Mouse (Mus musculus): ENCODE measurements at regions not wholly inside any gene's neighbourhood (a gene's known extent, or its start where the extent isn't known, plus 50 kb on each side); places are given as distances from the start of the nearest gene placed in this dataset.
A peak's percentile ranks its signal among the peaks of the same experiment; 100 is the strongest.

DNA sequence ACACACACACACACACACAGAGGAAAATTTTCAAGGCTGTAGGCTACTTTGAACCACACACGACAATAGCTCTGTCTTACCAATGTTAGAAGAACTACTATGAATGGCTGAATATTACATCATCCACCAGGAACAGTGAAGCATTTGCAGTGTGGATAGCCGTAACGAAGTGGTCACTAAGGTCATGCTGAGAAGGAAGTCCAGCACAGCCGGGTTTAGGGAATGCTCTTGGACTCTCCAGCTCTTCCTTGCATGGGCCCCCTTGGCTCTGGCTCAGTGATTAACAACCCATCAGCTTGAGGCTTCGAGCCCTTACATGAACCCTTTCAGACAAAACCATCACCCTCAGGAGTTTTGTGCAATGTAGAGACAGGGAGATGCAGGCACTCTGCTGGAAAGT, 245.3 kb downstream of the Adamts20 start:
- no peak for DNase-seq

DNA sequence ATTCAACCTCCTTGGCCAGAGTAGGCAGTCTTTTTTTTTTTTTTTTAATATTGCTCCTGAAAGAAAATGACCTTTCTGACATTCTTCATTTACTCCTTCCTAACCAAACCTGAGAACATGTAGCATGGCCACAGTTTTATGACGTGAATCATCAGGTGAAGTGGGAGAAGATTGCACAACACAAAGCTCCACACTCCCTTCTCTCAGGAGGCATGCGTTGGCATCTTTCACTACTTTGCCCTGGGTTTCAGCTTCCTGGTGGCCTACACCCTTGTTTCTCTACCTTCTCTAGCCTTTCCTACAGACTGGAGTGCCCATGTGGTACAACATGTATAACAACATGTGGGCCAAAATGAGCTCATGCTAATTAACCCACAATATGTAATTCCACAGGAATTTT, 248.5 kb downstream of the Adamts20 start:
- no peak for DNase-seq

DNA sequence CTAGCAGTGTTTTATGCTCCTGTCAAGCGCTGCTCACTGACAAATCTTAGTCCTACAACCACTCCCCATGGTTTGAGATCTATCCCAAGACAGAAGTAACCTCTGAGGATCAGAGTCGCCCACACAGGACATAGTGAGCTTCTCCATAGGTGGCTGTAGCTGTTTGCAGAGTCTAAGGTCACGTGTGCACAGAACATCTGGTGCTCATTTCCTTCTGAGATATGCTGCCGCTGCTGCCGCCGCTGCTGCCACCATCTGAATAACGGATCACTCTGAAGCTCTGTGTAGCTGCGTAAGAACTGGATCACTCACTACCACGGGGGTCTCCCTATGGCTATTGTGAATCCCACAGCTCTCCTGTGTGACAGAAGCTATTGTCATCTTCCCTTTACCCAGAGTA, 250.8 kb downstream of the Adamts20 start:
- DNase-seq, result no peak

- DNase-seq, result no peak
These were observed 251.8 kb downstream of the Adamts20 start for GRCm38 (mm10) chr15:94213393-94213792.

GRCm38 (mm10) chr15:94208476-94208875, 256.7 kb downstream of the Adamts20 start:
- no peak for DNase-seq

GRCm38 (mm10) chr15:94206454-94206853, 258.8 kb downstream of the Adamts20 start:
- no peak for DNase-seq

DNA sequence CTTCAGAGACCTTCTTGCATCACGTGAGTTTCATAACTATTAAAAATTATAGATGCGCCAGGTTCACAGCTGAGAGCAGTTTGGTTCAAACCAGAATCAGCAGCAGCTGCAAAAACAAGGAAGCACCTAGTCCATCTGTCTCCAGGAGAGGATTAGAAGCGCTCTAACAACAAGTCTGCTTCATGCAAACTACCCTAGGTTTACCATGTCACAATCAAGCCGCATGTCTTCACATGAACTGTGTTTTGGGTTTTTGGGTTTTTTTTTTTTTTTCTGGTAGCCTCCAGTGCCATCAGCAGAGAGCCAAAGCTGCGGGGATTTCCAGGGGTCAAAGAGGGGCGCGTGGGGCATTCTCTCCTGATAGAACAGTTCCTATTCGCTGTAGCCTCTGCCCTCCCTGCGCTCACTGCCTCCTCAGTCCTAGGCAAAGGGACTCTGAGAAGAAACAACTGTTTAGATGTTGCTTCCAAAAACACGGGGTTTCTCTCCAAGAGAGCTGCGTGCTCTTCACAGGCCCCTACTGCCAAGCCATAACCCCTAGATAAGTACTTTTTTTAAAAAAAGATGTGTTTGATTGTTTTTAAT, 259.8 kb downstream of the Adamts20 start:
- no peak for DNase-seq

- no peak for DNase-seq
These were observed 275.1 kb downstream of the Adamts20 start for GRCm38 (mm10) chr15:94190081-94190488.

DNA sequence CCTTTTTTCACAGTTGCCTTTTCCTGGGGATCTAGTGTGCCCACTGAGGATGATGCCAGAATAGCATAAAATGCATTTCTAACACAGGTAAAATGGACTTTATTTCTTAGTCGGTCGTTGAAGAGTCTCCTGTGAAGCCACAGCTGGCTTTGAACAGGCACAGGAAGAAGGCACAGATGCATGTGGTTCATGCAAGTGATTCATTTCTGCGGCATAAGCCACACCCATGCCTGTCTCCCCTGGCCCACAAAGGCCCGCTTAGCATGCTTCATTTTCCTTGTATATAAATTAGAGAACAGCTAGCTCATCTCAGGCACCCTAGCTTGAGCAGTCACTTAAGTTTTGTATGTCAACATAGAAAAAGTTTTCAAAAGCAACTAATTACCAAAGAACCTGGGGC, 277.6 kb downstream of the Adamts20 start:
- no peak for DNase-seq

- no peak for DNase-seq
These were observed 281.4 kb downstream of the Adamts20 start for GRCm38 (mm10) chr15:94183663-94184375.

DNA sequence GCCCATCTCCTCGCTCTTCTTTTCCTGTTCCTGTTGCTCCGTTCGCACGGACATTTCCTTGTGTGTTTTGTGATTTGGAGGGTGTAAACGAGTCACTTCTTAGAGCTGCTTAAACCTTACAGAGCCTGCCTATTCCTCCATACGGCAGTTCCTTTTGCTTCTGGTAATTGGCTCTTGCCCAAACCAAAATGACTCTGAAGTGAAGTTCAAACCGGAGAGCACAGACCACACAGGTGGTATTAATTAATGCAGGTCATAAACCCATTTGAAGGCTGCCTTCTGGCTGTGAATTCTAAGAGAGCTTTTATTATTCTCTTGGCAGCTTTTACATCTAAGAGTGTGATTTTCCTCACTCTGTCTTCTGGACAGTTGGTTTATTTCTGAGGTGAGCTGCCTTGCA, 291.1 kb downstream of the Adamts20 start:
- DNase-seq, result no peak

- DNase-seq, result no peak
These were observed 304.4 kb downstream of the Adamts20 start for GRCm38 (mm10) chr15:94160806-94161205.

GRCm38 (mm10) chr15:94139534-94139958, 325.7 kb downstream of the Adamts20 start:
- DNase-seq, result peak; percentile 12

DNA sequence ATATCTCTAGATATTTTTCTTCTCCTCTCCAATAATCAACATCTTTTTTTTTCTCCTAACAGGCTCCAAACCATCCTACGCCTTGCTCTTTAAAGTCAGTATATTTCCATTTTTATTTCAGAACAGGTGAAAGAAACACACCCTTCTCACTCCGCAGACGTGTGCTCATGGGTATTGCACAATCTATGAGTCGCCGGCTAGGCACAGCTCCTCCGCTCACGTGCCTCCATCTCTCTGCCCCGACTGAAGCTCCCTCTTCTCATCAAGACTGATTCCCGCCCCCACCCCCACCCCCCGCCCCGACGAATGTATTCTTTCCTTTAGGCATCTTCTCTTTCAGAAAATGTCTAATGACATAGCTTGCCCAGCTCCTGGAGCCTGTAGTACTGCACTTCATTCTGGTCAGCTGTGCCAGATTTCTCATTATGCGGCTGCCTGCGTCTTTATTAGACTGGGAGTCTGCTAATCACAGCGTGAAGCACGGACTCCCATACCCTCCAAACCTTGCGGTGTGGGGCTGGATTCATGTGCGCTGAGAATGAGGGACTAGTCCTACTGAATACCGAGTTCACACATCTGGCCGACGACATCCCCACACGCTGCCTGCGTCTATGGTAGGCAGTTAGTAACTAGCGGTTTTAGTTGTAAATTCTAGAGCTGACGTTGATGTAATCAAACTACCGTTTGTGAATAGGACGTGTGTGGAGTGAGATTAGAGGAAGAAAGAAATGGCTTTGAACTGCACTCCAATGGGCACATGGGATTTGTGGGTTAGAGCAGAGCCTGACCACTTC, 327.9 kb downstream of the Adamts20 start:
- DNase-seq, result no peak

DNA sequence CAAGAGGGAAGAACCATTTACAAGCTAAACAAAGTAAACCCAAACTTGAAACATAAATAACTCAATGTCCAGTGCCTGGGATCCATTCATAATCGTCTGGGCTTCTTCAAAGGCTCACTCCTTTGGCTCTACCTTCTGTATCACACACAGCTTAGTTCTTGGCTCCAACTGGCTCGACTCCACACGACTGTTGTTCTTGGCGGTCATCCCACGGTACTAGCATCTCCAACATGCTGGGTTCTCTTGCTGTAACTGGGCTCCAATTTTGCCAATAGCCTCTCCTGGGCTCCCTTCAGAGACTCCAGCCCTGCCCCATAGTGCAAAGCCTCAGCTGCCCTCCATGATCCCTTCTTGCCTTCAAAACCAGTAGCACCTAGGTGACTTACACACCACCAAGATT, 352.4 kb downstream of the Adamts20 start:
- no peak for DNase-seq

DNA sequence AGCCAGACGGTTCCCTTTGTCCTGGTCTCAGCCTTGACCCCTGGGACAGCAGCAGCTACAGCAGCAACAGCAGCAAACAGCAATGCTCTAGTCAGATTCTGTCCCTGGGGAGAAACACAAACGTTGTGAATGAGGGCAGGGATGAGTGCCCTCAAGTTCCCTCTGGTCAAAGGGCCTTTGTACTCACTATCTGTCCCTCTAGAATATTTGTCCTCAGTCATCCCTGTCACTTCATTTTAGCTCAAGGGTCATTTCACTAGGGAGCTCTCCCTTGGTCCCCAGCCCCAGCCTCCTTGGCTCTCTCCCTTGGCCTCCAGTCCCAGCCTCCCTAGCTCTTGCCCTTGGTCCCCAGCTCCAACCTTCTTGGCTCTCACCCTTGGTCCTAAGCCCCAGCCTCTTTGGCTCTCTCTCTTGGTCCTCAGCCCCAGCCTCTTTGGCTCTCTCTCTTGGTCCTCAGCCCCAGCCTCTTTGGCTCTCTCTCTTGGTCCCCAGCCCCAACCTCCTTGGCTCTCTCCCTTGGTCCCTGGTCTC, 358.0 kb downstream of the Adamts20 start:
- peak; percentile 31 for DNase-seq

DNA sequence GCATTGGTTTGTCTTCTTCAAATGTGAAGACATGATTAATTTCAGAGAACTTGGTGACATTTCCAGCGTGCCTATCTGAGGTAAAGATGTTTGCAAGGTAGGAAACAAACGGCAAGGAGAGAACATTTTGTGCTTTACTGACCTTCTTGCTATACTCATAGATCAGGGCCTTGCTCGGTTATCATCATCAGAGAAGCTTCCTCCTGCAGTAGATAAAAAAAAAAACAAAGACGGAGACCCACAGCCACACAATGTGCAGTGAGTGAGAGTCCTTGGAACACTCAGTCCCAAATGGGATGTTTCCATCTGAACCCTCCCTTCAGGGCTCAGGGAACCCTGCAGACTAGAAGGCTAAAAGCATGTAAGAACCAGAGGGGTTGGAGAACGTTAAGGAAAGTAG, 374.6 kb downstream of the Adamts20 start:
- no peak for DNase-seq

GRCm38 (mm10) chr15:94089856-94090255, 375.4 kb downstream of the Adamts20 start:
- no peak for DNase-seq

- DNase-seq, result no peak
These were observed 382.8 kb downstream of the Adamts20 start for GRCm38 (mm10) chr15:94082369-94082768.

- DNase-seq, result no peak
These were observed 388.2 kb downstream of the Adamts20 start for GRCm38 (mm10) chr15:94077056-94077455.

DNA sequence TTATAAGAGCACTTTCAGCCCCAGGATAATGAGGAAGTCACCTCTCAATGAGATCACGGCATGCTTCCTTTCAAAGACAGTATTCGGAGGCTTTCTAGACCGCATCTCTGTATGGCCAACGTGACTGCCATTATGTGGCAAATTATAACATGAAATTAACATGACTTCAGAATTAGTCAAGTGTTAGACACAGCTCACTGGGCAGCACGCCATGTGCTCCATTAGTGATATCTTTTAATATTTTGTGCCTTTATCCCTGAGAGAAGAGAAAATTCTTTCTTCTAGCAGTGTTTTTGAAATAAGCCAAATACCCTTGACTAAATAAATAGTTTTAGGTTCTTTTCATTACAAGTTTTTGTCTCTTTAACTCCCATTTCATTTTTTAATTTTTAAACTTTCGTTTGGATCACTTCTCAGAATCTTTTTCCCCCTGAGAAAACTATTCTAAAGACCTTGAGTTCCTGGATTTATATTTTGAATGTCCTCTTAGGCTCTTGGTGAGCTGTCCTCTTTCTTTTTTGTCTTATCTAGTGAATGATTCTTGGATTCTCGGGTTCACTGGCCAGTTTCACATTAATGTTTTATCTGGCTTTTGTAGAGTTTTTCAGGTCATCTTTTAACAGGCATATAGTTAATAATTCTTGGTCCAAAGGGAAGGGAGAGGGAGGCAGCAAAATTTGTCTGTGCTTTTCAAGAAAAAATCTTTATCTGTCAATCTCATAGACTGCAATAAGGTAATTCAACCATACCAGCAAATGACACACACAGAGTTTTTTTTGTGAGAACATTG, 390.9 kb downstream of the Adamts20 start:
- no peak for DNase-seq

DNA sequence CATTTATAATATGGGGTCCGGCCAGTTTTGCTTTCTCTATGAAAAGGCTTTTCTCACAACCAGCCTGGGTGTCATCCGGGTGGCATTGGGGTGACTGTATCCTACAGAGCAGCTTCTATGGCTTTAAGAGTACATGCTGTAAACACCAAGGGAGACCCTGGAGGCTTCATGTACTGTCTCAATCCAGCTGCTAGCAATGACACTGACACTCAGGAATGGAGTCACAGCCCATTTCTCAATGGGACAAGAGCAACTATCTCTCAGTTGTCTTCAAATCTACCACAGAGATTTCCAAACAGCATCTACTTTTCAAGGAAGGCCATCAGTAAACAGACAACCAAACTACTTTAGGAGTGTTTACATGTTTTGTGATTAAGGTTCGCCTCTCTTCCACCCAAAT, 397.5 kb downstream of the Adamts20 start:
- DNase-seq, result no peak
